In the genomic region with DNA sequence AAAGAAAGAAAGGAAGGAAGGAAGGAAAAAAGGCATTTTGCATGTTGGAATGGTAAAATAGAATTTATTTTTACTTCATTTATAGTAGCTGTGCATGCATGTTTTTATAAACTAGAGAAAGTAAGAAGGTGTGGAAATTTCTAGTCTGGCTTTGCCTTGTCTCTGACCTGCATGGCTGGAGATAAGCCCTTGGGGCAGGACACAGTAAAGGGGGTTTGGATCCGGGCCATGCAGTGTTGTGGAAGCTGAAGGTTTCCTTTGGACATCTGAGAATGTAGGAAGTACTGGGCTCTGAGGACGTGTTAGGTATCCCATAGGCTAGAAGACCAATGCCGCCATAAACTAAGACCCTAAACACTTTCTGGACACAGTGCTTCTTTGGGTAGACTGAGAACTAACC, we compare ENCODE assay signal across 15 mouse cellular contexts.
"Had no signal": no experiment of that assay in that cellular context is flagged by ENCODE, and none has a peak within 500 bp of the region (broad histone marks: within the 10 kb centered on the region; RNA-seq: fewer than 3 reads in every experiment).

No protein-coding gene starts in this region.

- H3K9ac ChIP-seq: limb, embryonic 15.5 days; liver, embryonic 12.5 days; lung, embryonic 15.5 days; neural tube, embryonic 12.5 days; stomach, embryonic 15.5 days had no signal

- ATAC-seq: liver, embryonic 12.5 days had no signal

- H3K27me3 ChIP-seq: limb, embryonic 15.5 days; liver, embryonic 12.5 days; lung, embryonic 15.5 days; neural tube, embryonic 12.5 days; stomach, embryonic 15.5 days had no signal

- DNase-seq: kidney, adult 9 months; kidney, postnatal 36 days; layer of hippocampus, postnatal 36 days; lung, postnatal 14 days; midbrain, embryonic 14.5 days; spleen, adult 18-20 months; thymus, postnatal 4 days had no signal

- H3K4me1 ChIP-seq: limb, embryonic 15.5 days; lung, embryonic 15.5 days; midbrain, embryonic 10.5 days; neural tube, embryonic 12.5 days; stomach, embryonic 15.5 days had no signal

- H3K9me3 ChIP-seq: limb, embryonic 15.5 days; liver, embryonic 12.5 days; lung, embryonic 15.5 days; midbrain, embryonic 10.5 days; neural tube, embryonic 12.5 days; stomach, embryonic 15.5 days had no signal

- H3K27ac ChIP-seq: kidney, postnatal 0 days; limb, embryonic 15.5 days; liver, embryonic 12.5 days; lung, embryonic 15.5 days; midbrain, embryonic 10.5 days; neural tube, embryonic 12.5 days; stomach, embryonic 15.5 days had no signal

- H3K36me3 ChIP-seq: limb, embryonic 15.5 days; liver, embryonic 12.5 days; lung, embryonic 15.5 days; midbrain, embryonic 10.5 days; neural tube, embryonic 12.5 days; stomach, embryonic 15.5 days had no signal

- H3K4me3 ChIP-seq: limb, embryonic 15.5 days; liver, embryonic 12.5 days; lung, embryonic 15.5 days; midbrain, embryonic 10.5 days; myocyte; neural tube, embryonic 12.5 days; stomach, embryonic 15.5 days had no signal
